Mouse (Mus musculus): ENCODE measurements around the gene Casp3.

Gene Casp3

DNA sequence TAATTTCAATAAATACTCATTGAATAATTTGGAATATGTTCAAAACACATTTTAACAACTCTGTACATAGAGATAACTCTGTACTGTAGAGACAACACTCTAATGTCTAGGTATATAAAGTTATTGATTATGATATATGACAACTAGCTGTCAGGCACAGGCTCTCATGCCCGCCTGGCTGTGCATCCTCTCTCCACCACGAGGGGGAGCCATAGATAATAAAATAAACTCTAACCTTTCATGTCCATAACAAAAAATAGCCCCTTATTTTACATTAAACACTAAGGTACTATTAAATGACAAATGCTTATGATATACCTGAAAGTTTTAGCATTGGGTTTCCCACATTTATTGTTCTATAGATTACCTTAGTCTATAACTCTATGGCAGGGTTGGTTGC lies 54.4 kb downstream of the Casp3 start:
- DNase-seq (ENCODE audit: extremely low read depth, low read depth, low spot score): no peak

GRCm38 (mm10) chr8:46680671-46681365 lies 63.7 kb downstream of the Casp3 start:
- no peak for DNase-seq (ENCODE audit: extremely low read depth, low read depth, low spot score)

DNA sequence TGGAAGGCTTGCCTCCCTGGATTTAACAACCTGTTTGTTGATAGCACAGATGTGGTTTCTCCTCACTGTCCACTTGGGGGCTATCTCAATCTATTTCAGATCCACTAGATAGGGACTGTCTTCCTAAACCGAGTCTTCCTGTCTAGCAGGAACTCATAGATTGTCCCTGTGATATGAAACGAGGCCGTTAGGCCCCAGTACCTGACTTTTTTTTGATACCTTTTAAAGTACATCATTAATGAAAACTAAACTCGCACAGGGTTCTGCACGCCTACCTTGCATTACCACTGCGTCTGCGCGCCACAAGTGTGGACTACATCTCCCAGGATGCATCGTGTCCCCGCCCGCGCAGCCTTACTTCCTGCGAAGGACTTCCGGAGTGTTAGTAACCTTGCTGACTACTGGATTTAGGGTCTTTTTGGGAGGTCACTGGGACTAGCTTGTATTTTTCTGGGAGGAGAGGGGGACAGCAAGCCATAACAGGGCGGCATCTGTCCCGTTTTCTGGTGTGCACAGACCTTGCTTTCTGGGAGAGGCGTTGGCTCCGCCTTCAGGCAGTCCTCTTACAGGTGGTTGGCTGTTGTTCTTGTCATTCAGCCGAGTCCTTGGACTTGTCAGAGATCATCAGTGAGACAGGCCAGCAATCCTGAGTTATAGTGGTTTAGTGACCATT lies 69.7 kb downstream of the Casp3 start:
- no peak for DNase-seq (ENCODE audit: extremely low read depth, low read depth, low spot score)

Data from fat pad, adult 2 months (tissue).